Mouse (Mus musculus) E14TG2a.4 (cell line): Measurements from ENCODE around the gene Ppara.
"Not testable (repeated sequence)": the region's sequence is repeated elsewhere in the genome, so short reads cannot be mapped to it uniquely, and the experiment has no call there.

ENCODE experiments used
- H3K27me3 ChIP-seq: 2 replicates; pipeline ENCODE4 v1.6.1; 2014; ENCODE audit warnings: low read length, control low read depth; ENCODE audit not compliant: insufficient read depth
- H3K36me3 ChIP-seq: 2 replicates; pipeline ENCODE4 v1.6.1; 2014; ENCODE audit warnings: low read length, control low read depth; ENCODE audit not compliant: insufficient read depth
- H3K4me1 ChIP-seq: replicated peaks from 2 replicates; pipeline ENCODE4 v1.6.1; 2014; ENCODE audit warnings: low read depth, low read length, control low read depth
- H3K4me3 ChIP-seq: replicated peaks from 2 replicates; pipeline ENCODE4 v1.5.1; 2014; ENCODE audit warnings: mild to moderate bottlenecking, low read length
- H3K9me3 ChIP-seq: 2 replicates; pipeline ENCODE4 v1.6.1; 2014; ENCODE audit warnings: low read length, control low read depth
- CTCF ChIP-seq: conservative IDR thresholded peaks from 2 replicates; pipeline ENCODE4 v1.5.1; 2014; ENCODE audit warnings: low read length
- NANOG ChIP-seq: IDR thresholded peaks from 2 replicates; pipeline ENCODE4 v1.6.1; 2014; ENCODE audit warnings: borderline replicate concordance, low read length, mixed read lengths
- POU5F1 ChIP-seq: IDR thresholded peaks from 2 replicates; pipeline ENCODE4 v1.6.1; 2014; ENCODE audit warnings: low read length, borderline replicate concordance

Ppara gene

GRCm38 (mm10) chr15:85775001-85775400 lies 40.2 kb downstream of the Ppara start:
- no peaks in the 10 kb centered on the region for H3K36me3 ChIP-seq
- H3K27me3 ChIP-seq, result no peaks in the 10 kb centered on the region
- H3K9me3 ChIP-seq, result no peaks in the 10 kb centered on the region
- no peaks in the 10 kb centered on the region for H3K4me1 ChIP-seq
- no peak overlapping the region for H3K4me3 ChIP-seq
- TF ChIP-seq CTCF (no peak), NANOG (no peak), POU5F1 (no peak)

GRCm38 (mm10) chr15:85776241-85776640 lies 41.5 kb downstream of the Ppara start:
- TF ChIP-seq POU5F1, result no peak
- no peak for TF ChIP-seq NANOG
- no peak for TF ChIP-seq CTCF
- H3K4me1 ChIP-seq, result no peaks in the 10 kb centered on the region
- H3K27me3 ChIP-seq, result no peaks in the 10 kb centered on the region
- H3K36me3 ChIP-seq, result no peaks in the 10 kb centered on the region
- H3K9me3 ChIP-seq, result no peaks in the 10 kb centered on the region
- H3K4me3 ChIP-seq, result no peak overlapping the region

- Histone ChIP-seq H3K4me3 (no peak overlapping the region), H3K27me3 (no peaks in the 10 kb centered on the region), H3K36me3 (no peaks in the 10 kb centered on the region), H3K4me1 (no peaks in the 10 kb centered on the region), H3K9me3 (no peaks in the 10 kb centered on the region)
- TF ChIP-seq POU5F1 (no peak), CTCF (no peak), NANOG (no peak)
Measured at GRCm38 (mm10) chr15:85776771-85777170, 42.0 kb downstream of the Ppara start.

GRCm38 (mm10) chr15:85778891-85779290 lies 44.1 kb downstream of the Ppara start:
- not testable (repeated sequence) for H3K4me3 ChIP-seq, H3K36me3 ChIP-seq, H3K4me1 ChIP-seq, H3K27me3 ChIP-seq, H3K9me3 ChIP-seq

GRCm38 (mm10) chr15:85783146-85783545 lies 48.4 kb downstream of the Ppara start:
- Histone ChIP-seq H3K4me1 (no peaks in the 10 kb centered on the region), H3K9me3 (no peaks in the 10 kb centered on the region), H3K36me3 (no peaks in the 10 kb centered on the region), H3K4me3 (no peak overlapping the region), H3K27me3 (peaks cover 8% of the 10 kb centered on the region)
- TF ChIP-seq CTCF, result peak; percentile 69
- TF ChIP-seq NANOG, result no peak
- TF ChIP-seq POU5F1, result no peak

- Histone ChIP-seq H3K27me3 (peaks cover 8% of the 10 kb centered on the region), H3K4me3 (no peak overlapping the region), H3K36me3 (no peaks in the 10 kb centered on the region), H3K4me1 (no peaks in the 10 kb centered on the region), H3K9me3 (no peaks in the 10 kb centered on the region)
- TF ChIP-seq POU5F1 (no peak), NANOG (no peak), CTCF (no peak)
Measured at GRCm38 (mm10) chr15:85784341-85784740, 49.6 kb downstream of the Ppara start.

GRCm38 (mm10) chr15:85786711-85787110 lies 51.9 kb downstream of the Ppara start:
- no peak for TF ChIP-seq NANOG
- no peak for TF ChIP-seq POU5F1
- Histone ChIP-seq H3K9me3 (no peaks in the 10 kb centered on the region), H3K4me3 (no peak overlapping the region), H3K4me1 (no peaks in the 10 kb centered on the region), H3K36me3 (no peaks in the 10 kb centered on the region), H3K27me3 (peaks cover 8% of the 10 kb centered on the region)

- no peaks in the 10 kb centered on the region for H3K36me3 ChIP-seq
- TF ChIP-seq NANOG, result no peak
- no peak for TF ChIP-seq CTCF
- no peak for TF ChIP-seq POU5F1
- H3K4me3 ChIP-seq, result no peak overlapping the region
- peaks cover 6% of the 10 kb centered on the region for H3K27me3 ChIP-seq
- no peaks in the 10 kb centered on the region for H3K4me1 ChIP-seq
- H3K9me3 ChIP-seq, result no peaks in the 10 kb centered on the region
Measured at GRCm38 (mm10) chr15:85787482-85787881, 52.7 kb downstream of the Ppara start.

- Histone ChIP-seq H3K4me1 (no peaks in the 10 kb centered on the region), H3K4me3 (no peak overlapping the region), H3K27me3 (peaks cover 6% of the 10 kb centered on the region), H3K9me3 (no peaks in the 10 kb centered on the region), H3K36me3 (no peaks in the 10 kb centered on the region)
- TF ChIP-seq NANOG (no peak), CTCF (no peak), POU5F1 (no peak)
Measured at GRCm38 (mm10) chr15:85788051-85788450, 53.3 kb downstream of the Ppara start.

- no peaks in the 10 kb centered on the region for H3K4me1 ChIP-seq
- TF ChIP-seq NANOG (no peak), POU5F1 (no peak), CTCF (no peak)
- H3K4me3 ChIP-seq, result no peak overlapping the region
- H3K9me3 ChIP-seq, result no peaks in the 10 kb centered on the region
- H3K36me3 ChIP-seq, result no peaks in the 10 kb centered on the region
- H3K27me3 ChIP-seq, result peaks cover 6% of the 10 kb centered on the region
Measured at GRCm38 (mm10) chr15:85788633-85789032, 53.9 kb downstream of the Ppara start.
